Mouse (Mus musculus): ENCODE data around the gene Snx20.

- TF ChIP-seq CTCF (IDR thresholded peaks at IDR 0.05 in 2 of 3, conservative IDR thresholded peaks at IDR 0.05 in 1 of 3; ENCODE audit: control insufficient read depth in 1 of 3, insufficient read depth in 1 of 3, low read depth in 2 of 3, low read length in 3 of 3, poor library complexity in 1 of 3, severe bottlenecking in 1 of 3): no peak
- TF ChIP-seq POLR2A (IDR thresholded peaks at IDR 0.05; ENCODE audit: control insufficient read depth in 1 of 2, insufficient read depth in 1 of 2, low read depth in 1 of 2, low read length in 2 of 2, poor library complexity in 1 of 2): no peak
- no peak for TF ChIP-seq USF1 (IDR thresholded peaks at IDR 0.05; ENCODE audit: low read depth, low read length)
- no peak for TF ChIP-seq GATA1 (IDR thresholded peaks at IDR 0.05; ENCODE audit: low read depth, low read length)
- no peak for TF ChIP-seq ZNF384 (IDR thresholded peaks at IDR 0.05; ENCODE audit: low read depth, low read length)
- TF ChIP-seq EP300 (IDR thresholded peaks at IDR 0.05; ENCODE audit: low read depth in 1 of 2, low read length in 2 of 2): no peak
Observed at GRCm38 (mm10) chr8:88614981-88615380, 20.9 kb downstream of the Snx20 start.

Measured in MEL (cell line).